ENCODE assay signal across 18 mouse cellular contexts in genomic region chr3:87350992-87351391, GRCm38 (mm10). TPM values are rescaled to one million over a fixed set of nuclear protein-coding genes. Genes with fewer than 3 reads are reported as not detected.
"Had no signal": no experiment of that assay in that cellular context is flagged by ENCODE, and none has a peak within 500 bp of the region (broad histone marks: within the 10 kb centered on the region; RNA-seq: fewer than 3 reads in every experiment).

No protein-coding gene starts in this region.

RNA-seq across cellular contexts. Expression of gene Cd5l, which starts 6.7 kb away (rescaled TPM):
- total RNA-seq: hindbrain, postnatal 0 days; layer of hippocampus, adult 18-20 months; layer of hippocampus, adult 2 months; layer of hippocampus, postnatal 10 days; layer of hippocampus, postnatal 25 days; layer of hippocampus, postnatal 36 days had no signal
- polyA plus RNA-seq: heart, embryonic 10.5 days; heart, embryonic 13.5 days; heart, embryonic 14.5 days; hindbrain, embryonic 12.5 days; hindbrain, embryonic 13.5 days; intestine, postnatal 0 days; kidney, embryonic 14.5 days had no signal

RNA-seq across cellular contexts. Expression of gene Fcrl1, which starts 25.2 kb away (rescaled TPM):
- total RNA-seq: heart, postnatal 4 days had no signal
- polyA plus RNA-seq: heart, embryonic 10.5 days; heart, embryonic 11.5 days; heart, embryonic 12.5 days; hindbrain, embryonic 11.5 days; hindbrain, embryonic 14.5 days; hindbrain, postnatal 0 days had no signal
